Mouse (Mus musculus) midbrain, embryonic 14.5 days (tissue): ENCODE results near the gene Ralbp1. TPM values are rescaled to one million over a fixed set of nuclear protein-coding genes. Genes with fewer than 3 reads are reported as not detected.

ENCODE experiments used
- ATAC-seq: fragments of 200-750 bp; cut with Nextera tagmentation; 2 replicates; pipeline ENCODE4 v1.8.0; 2017; ENCODE audit warnings: moderate number of reproducible peaks, moderate library complexity; ENCODE audit not compliant: low FRiP score, low TSS enrichment
- DNase-seq: peaks from one replicate; pipeline ENCODE4 v3.0.0-alpha.2; 2015
- H3K27ac ChIP-seq: fragments of 300-500 bp; sonication (generic); replicated peaks from 2 replicates; pipeline ENCODE4 v1.5.1; 2014; ENCODE audit warnings: mild to moderate bottlenecking, low read depth, low read length, moderate library complexity
- H3K27me3 ChIP-seq: fragments of 300-500 bp; sonication (generic); 2 replicates; pipeline ENCODE4 v1.6.1; 2014; ENCODE audit warnings: low read length, control low read depth, mixed read lengths; ENCODE audit not compliant: control insufficient read depth, insufficient read depth
- H3K36me3 ChIP-seq: fragments of 300-500 bp; sonication (generic); 2 replicates; pipeline ENCODE4 v1.6.1; 2014; ENCODE audit warnings: low read length, control low read depth; ENCODE audit not compliant: control insufficient read depth, insufficient read depth
- H3K4me1 ChIP-seq: fragments of 300-500 bp; sonication (generic); 2 replicates; pipeline ENCODE4 v1.6.1; 2014; ENCODE audit warnings: mild to moderate bottlenecking, antibody characterized with exemption, low read length, control low read depth; ENCODE audit not compliant: control insufficient read depth, insufficient read depth
- H3K4me2 ChIP-seq: fragments of 300-500 bp; sonication (generic); 2 replicates; pipeline ENCODE4 v1.6.1; 2014; ENCODE audit warnings: mild to moderate bottlenecking, low read length, moderate library complexity
- H3K4me3 ChIP-seq: fragments of 300-500 bp; sonication (generic); replicated peaks from 2 replicates; pipeline ENCODE4 v1.5.1; 2014; ENCODE audit warnings: low read depth, low read length
- H3K9ac ChIP-seq: fragments of 300-500 bp; sonication (generic); replicated peaks from 2 replicates; pipeline ENCODE4 v1.6.1; 2014; ENCODE audit warnings: mild to moderate bottlenecking, low read length, moderate library complexity
- H3K9me3 ChIP-seq: fragments of 300-500 bp; sonication (generic); 2 replicates; pipeline ENCODE4 v1.6.1; 2016; ENCODE audit warnings: low read length, control low read depth, mixed read lengths; ENCODE audit not compliant: control insufficient read depth
- WGBS: fragments of 180-500 bp; shearing (Covaris S2); extraction: QIAGEN DNeasy Blood & Tissue Kit; methylation state at CpG from one replicate; pipeline ENCODE4 v1.1.7; 2014; 5-methylcytosine and 5-hydroxymethylcytosine counted together
- polyA plus RNA-seq: library from polyadenylated mRNA; unstranded; fragments of >200 nt; fragmentation: Nextera tagmentation; extraction: Ambion mirVana; gene quantifications from 2 replicates; pipeline ENCODE4 v1.2.1, GENCODE M21; 2014

Ralbp1 gene
- polyA plus RNA-seq, 1 experiment from 2014 or later: 38.5 TPM

DNA sequence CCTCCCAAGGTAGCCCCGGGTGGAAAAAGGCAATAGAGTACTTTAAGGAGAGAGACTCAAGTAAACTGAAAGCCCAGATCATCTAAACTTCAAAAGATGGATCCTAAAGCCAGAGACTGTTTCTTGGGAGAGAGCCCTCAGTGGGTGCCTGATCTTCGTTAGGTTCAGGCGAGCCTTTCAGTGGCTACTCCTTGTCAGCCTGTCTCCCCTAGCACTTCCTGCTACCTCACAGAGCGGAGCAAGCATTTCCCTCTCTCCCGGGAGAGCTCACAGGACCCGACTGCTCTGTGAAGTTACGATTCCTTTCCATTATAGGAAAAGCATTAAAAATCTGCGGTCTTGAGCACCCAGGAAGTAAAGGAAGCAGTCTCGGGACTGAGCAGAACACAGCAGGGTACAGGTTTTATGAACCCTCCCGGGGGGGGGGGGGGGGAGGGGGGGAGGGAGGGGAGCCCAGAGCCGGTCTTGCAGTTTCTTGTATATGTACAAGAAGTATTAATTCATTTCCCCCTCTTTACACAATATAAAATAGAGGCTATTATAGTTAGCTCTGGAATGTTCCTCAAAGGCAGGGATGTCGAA is 20.8 kb upstream of the Ralbp1 start:
- no peak overlapping the region for H3K9ac ChIP-seq
- H3K4me1 ChIP-seq: no peaks in the 10 kb centered on the region
- WGBS: 49% methylated on average over 12 of the region's 12 CpGs
- H3K4me2 ChIP-seq: no peak overlapping the region
- no peak overlapping the region for H3K4me3 ChIP-seq
- 0 out of 2 replicates have a peak, but pooled peaks cover 2% of the 10 kb centered on the region for H3K9me3 ChIP-seq
- H3K36me3 ChIP-seq: no peaks in the 10 kb centered on the region
- no peaks in the 10 kb centered on the region for H3K27me3 ChIP-seq
- H3K27ac ChIP-seq: no peak overlapping the region
- DNase-seq (no peak), ATAC-seq (no peak)

DNA sequence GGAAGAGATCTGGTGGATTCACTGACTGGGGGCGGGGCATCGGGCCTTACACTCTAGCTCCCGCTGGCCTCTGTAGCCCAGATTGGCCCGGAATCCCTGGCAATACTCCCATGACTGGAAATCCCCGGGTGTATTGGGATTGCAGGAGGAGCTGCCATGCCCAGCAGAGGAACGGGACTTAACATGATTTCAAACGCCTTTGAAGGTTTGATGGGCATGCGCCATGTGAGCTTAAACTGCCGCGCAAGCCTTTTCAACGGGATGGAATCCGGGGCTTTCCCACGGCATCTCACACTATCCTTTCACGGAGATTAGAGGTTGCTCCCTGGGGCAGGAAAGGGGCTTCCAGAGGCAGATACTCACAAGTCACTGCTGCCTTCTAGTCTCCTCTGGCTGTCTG is 19.6 kb upstream of the Ralbp1 start:
- H3K27me3 ChIP-seq: no peaks in the 10 kb centered on the region
- H3K9ac ChIP-seq: no peak overlapping the region
- 0 out of 2 replicates have a peak overlapping the region, but pooled peaks have one; percentile 2 for H3K4me2 ChIP-seq
- H3K4me3 ChIP-seq: no peak overlapping the region
- 0 out of 2 replicates have a peak, but pooled peaks cover 2% of the 10 kb centered on the region for H3K9me3 ChIP-seq
- no peak for ATAC-seq
- H3K36me3 ChIP-seq: no peaks in the 10 kb centered on the region
- peak; percentile 63 for DNase-seq
- H3K27ac ChIP-seq: no peak overlapping the region
- H3K4me1 ChIP-seq: no peaks in the 10 kb centered on the region
- WGBS: 44% methylated on average over 14 of the region's 14 CpGs

DNA sequence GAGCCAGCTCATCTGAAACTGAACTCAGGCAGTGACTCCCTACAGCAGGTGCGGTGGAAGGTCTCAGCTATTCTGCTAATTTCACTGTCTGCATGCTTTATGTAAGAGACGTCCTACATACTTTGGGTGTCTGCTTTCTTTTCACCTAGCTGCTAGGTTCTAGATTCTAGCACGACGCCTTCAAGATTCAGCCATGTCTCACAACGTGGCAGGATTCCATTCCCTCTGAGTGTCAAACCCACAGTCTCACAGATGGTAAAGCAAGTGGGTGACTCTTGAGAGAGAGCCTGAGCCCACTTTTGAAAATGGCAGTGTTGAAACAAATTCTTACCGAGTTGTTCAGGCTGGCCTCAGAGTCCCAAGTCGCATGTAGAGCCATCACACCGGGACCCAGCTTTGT is 18.2 kb upstream of the Ralbp1 start:
- ATAC-seq (no peak), DNase-seq (no peak)
- H3K9me3 ChIP-seq: 0 out of 2 replicates have a peak, but pooled peaks cover 2% of the 10 kb centered on the region
- no peaks in the 10 kb centered on the region for H3K36me3 ChIP-seq
- no peaks in the 10 kb centered on the region for H3K4me1 ChIP-seq
- no peak overlapping the region for H3K27ac ChIP-seq
- 91% methylated on average over 8 of the region's 8 CpGs for WGBS
- H3K27me3 ChIP-seq: no peaks in the 10 kb centered on the region
- H3K9ac ChIP-seq: no peak overlapping the region
- H3K4me3 ChIP-seq: no peak overlapping the region
- H3K4me2 ChIP-seq: no peak overlapping the region

DNA sequence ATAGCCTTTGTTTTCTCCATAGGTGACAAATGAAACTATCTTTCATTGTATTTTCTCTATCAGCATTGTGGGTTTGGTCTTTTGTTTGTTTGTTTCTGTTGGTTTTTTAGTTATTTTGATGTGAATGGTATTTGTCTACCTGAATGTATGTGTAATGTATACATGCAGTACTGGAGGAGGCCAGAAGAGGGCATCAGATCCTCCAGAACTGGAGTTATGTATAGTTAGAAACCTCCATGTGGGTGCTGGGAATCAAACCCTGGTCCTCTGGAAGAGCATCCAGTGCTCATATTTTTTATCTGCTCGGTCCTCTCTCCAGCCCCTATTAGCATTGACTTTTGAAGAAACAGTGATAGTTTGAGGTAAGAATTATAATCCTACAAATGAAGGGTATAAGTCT is 17.4 kb upstream of the Ralbp1 start:
- no peak overlapping the region for H3K27ac ChIP-seq
- WGBS: 100% methylated on average over 1 of the region's 1 CpGs
- no peak overlapping the region for H3K9ac ChIP-seq
- 0 out of 2 replicates have a peak, but pooled peaks cover 2% of the 10 kb centered on the region for H3K9me3 ChIP-seq
- no peak for ATAC-seq
- H3K4me1 ChIP-seq: no peaks in the 10 kb centered on the region
- H3K4me3 ChIP-seq: no peak overlapping the region
- no peaks in the 10 kb centered on the region for H3K36me3 ChIP-seq
- no peak overlapping the region for H3K4me2 ChIP-seq
- no peaks in the 10 kb centered on the region for H3K27me3 ChIP-seq
- no peak for DNase-seq

DNA sequence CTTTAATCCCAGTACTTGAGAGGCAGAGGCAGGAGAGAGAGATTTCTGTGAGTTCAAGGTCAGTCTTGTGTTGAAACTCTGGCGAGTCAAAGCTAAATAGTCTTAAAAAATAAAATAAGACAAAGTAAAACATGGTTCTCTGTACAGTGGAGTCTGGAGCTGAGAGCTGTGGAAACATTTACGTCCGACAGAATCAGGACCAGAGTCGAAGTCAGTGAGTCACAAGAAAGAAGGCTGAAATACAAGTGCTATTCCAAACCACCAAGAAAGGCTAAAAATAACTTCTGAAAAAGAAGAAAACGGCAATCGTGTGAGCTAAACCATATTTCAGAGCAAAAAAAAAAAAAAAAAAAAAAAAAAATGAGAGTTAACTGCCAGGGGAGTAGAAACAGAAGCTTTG is 16.7 kb upstream of the Ralbp1 start:
- WGBS: 92% methylated on average over 6 of the region's 6 CpGs
- ATAC-seq (no peak), DNase-seq (no peak)
- H3K9me3 ChIP-seq: 0 out of 2 replicates have a peak, but pooled peaks cover 2% of the 10 kb centered on the region
- H3K4me3 ChIP-seq: no peak overlapping the region
- H3K4me1 ChIP-seq: no peaks in the 10 kb centered on the region
- no peaks in the 10 kb centered on the region for H3K27me3 ChIP-seq
- H3K27ac ChIP-seq: no peak overlapping the region
- no peak overlapping the region for H3K4me2 ChIP-seq
- no peak overlapping the region for H3K9ac ChIP-seq
- H3K36me3 ChIP-seq: no peaks in the 10 kb centered on the region

DNA sequence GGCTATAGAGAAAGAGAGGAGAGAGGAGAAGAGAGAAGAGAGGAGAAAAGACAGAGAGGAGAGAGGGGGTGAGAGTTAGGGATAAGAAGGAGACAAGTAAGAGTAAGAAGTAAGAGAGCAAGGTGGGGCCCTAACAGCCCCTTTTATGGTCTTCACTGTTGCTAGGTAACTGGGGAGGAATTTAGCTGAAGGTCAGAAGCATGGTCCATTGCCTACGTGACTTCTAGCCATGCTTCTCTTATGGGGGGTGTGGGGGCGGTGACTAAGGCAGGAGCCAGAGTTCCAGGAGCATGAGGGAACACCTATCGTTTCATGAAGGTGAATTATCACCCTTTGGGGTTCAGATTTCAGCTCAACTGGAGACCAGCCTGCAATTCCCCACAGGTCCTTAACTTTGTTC is 10.4 kb upstream of the Ralbp1 start:
- no peaks in the 10 kb centered on the region for H3K27me3 ChIP-seq
- H3K9ac ChIP-seq: no peak overlapping the region
- H3K27ac ChIP-seq: no peak overlapping the region
- DNase-seq: no peak
- H3K9me3 ChIP-seq: no peaks in the 10 kb centered on the region
- no peaks in the 10 kb centered on the region for H3K36me3 ChIP-seq
- no peak overlapping the region for H3K4me3 ChIP-seq
- no peak for ATAC-seq
- WGBS: 65% methylated on average over 3 of the region's 3 CpGs
- H3K4me1 ChIP-seq: no peaks in the 10 kb centered on the region
- H3K4me2 ChIP-seq: no peak overlapping the region

DNA sequence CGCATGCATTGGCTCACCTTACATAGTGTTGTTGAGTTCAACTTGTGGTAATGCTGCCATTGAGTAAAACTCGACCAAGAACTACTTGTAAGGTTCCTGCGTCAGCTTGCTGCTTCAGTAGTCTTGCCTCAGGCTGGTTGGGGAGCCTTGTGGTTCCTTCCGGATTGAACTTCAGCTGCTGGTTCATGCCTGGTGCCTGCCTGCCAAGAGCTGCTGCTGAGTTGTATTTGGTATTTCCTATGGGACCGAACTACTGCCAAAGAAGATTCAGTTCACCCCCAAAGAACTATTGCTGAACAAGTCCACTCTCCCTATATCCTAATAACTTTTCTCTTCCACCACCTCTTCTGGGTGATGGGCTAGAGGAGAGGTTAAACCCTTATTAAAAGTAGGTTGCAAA is 3.9 kb upstream of the Ralbp1 start:
- Histone ChIP-seq H3K4me1 (peaks cover 7% of the 10 kb centered on the region), H3K27me3 (no peaks in the 10 kb centered on the region), H3K9me3 (no peaks in the 10 kb centered on the region), H3K4me2 (no peak overlapping the region), H3K27ac (no peak overlapping the region), H3K9ac (no peak overlapping the region), H3K36me3 (no peaks in the 10 kb centered on the region), H3K4me3 (no peak overlapping the region)
- no peak for DNase-seq
- 90% methylated on average over 5 of the region's 5 CpGs for WGBS
- no peak for ATAC-seq

DNA sequence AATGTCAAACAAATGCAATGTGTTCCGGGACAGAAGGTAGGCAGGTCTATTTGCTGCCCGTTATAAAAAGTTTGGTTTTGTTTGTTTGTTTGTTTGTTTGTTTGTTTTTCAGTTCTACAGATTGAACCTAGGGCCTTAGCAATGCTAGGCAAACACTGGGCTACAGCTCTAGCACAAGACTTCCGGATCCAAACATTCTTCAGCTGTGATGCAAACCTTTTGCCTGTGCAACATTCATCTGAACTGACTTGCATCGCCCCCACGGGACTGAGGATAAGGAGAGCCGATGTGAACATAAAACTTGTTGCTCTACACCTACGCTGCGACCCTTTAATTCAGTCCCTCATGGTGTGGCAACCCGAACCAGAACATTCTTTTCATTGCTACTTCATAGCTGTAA is 973 bp upstream of the Ralbp1 start:
- ATAC-seq (no peak), DNase-seq (no peak)
- peak overlapping the region; percentile 94 for H3K4me3 ChIP-seq
- no peaks in the 10 kb centered on the region for H3K27me3 ChIP-seq
- peak overlapping the region; percentile 92 for H3K27ac ChIP-seq
- H3K4me1 ChIP-seq: peaks cover 22% of the 10 kb centered on the region
- H3K36me3 ChIP-seq: no peaks in the 10 kb centered on the region
- H3K9ac ChIP-seq: peak overlapping the region; percentile 65; the same call in 1 of the 2 replicates
- H3K4me2 ChIP-seq: peak overlapping the region; percentile 95
- 88% methylated on average over 9 of the region's 9 CpGs for WGBS
- no peaks in the 10 kb centered on the region for H3K9me3 ChIP-seq

DNA sequence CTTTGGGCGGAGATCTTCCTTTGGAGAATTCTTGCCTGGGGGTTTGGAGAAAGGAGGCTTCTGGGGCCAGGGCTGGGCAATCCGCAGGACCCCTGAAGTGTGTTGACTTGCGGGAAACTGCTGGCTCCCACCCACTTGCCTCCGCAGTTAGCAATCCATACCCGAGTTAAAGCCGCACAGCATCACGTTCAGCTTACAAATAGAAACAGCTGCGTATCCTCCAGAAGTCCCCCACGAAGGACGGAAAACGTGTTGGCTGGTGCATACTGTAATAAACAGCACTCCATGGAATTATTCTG is 251 bp downstream of the Ralbp1 start:
- H3K27ac ChIP-seq: peak overlapping the region; percentile 92
- H3K4me1 ChIP-seq: peaks cover 22% of the 10 kb centered on the region
- H3K36me3 ChIP-seq: no peaks in the 10 kb centered on the region
- H3K4me3 ChIP-seq: peak overlapping the region; percentile 94
- ATAC-seq (no peak), DNase-seq (no peak)
- WGBS: 0% methylated on average over 11 of the region's 11 CpGs
- H3K9me3 ChIP-seq: no peaks in the 10 kb centered on the region
- peak overlapping the region; percentile 65 for H3K9ac ChIP-seq
- peak overlapping the region; percentile 95 for H3K4me2 ChIP-seq
- H3K27me3 ChIP-seq: no peaks in the 10 kb centered on the region
